In genomic region chr6:143859535-143859934, GRCm38 (mm10) we compare ENCODE assay signal across 15 mouse cellular contexts.
A peak's percentile ranks its signal among the peaks of the same experiment; 100 is the strongest.
DNase-seq lines count a peak whose midpoint lies in the region; ATAC-seq lines count a peak whose summit lies in the region.
"Had no signal": no experiment of that assay in that cellular context is flagged by ENCODE, and none has a peak within 500 bp of the region (broad histone marks: within the 10 kb centered on the region; RNA-seq: fewer than 3 reads in every experiment).

No protein-coding gene starts in this region.

- no peak overlapping the region for H3K27ac ChIP-seq in midbrain, embryonic 11.5 days (ENCODE audit: low read depth, low read length)
- H3K27ac ChIP-seq in midbrain, embryonic 10.5 days (replicated peaks) = no peak overlapping the region
- no peak overlapping the region for H3K27ac ChIP-seq in midbrain, embryonic 14.5 days (replicated peaks; ENCODE audit: low read depth, low read length)
- H3K27ac ChIP-seq in intestine, embryonic 15.5 days = no peak overlapping the region

- no peak overlapping the region for H3K4me3 ChIP-seq in midbrain, embryonic 11.5 days (ENCODE audit: low read depth, low read length)
- H3K4me3 ChIP-seq in midbrain, embryonic 10.5 days = no peak overlapping the region
- H3K4me3 ChIP-seq in midbrain, embryonic 14.5 days (replicated peaks; ENCODE audit: low read depth, low read length) = no peak overlapping the region
- H3K4me3 ChIP-seq in intestine, embryonic 15.5 days (replicated peaks) = no peak overlapping the region
- H3K4me3 ChIP-seq: heart, embryonic 12.5 days; myocyte had no signal

- H3K4me2 ChIP-seq in midbrain, embryonic 11.5 days = no peak overlapping the region
- no peak overlapping the region for H3K4me2 ChIP-seq in midbrain, embryonic 14.5 days (ENCODE audit: low read length)
- H3K4me2 ChIP-seq in intestine, embryonic 15.5 days (replicated peaks) = no peak overlapping the region
- H3K4me2 ChIP-seq: heart, embryonic 12.5 days; lung, embryonic 14.5 days had no signal

- WGBS in midbrain, embryonic 11.5 days = 80% methylated on average over 15 of the region's 15 CpGs
- WGBS in midbrain, embryonic 10.5 days = 87% methylated on average over 15 of the region's 15 CpGs
- WGBS in midbrain, embryonic 14.5 days = 56% methylated on average over 15 of the region's 15 CpGs
- WGBS in intestine, embryonic 15.5 days = 65% methylated on average over 15 of the region's 15 CpGs

- H3K4me1 ChIP-seq in midbrain, embryonic 11.5 days (ENCODE audit: control insufficient read depth, insufficient read depth, low read length) = no peaks in the 10 kb centered on the region
- peaks cover 33% of the 10 kb centered on the region for H3K4me1 ChIP-seq in midbrain, embryonic 10.5 days
- H3K4me1 ChIP-seq in midbrain, embryonic 14.5 days (ENCODE audit: control insufficient read depth, insufficient read depth, low read length) = peaks cover 4% of the 10 kb centered on the region; the same call in 1 of the 2 replicates
- H3K4me1 ChIP-seq in intestine, embryonic 15.5 days (replicated peaks) = peaks cover 6% of the 10 kb centered on the region; the same call in 1 of the 2 replicates

- H3K9ac ChIP-seq in midbrain, embryonic 11.5 days (ENCODE audit: low read length) = no peak overlapping the region
- H3K9ac ChIP-seq in midbrain, embryonic 14.5 days (replicated peaks; ENCODE audit: low read length) = no peak overlapping the region
- H3K9ac ChIP-seq in intestine, embryonic 15.5 days = no peak overlapping the region
- H3K9ac ChIP-seq: heart, embryonic 12.5 days; lung, embryonic 14.5 days had no signal

- no peaks in the 10 kb centered on the region for H3K9me3 ChIP-seq in midbrain, embryonic 11.5 days (ENCODE audit: control insufficient read depth, low read length)
- no peaks in the 10 kb centered on the region for H3K9me3 ChIP-seq in midbrain, embryonic 10.5 days (replicated peaks)
- no peaks in the 10 kb centered on the region for H3K9me3 ChIP-seq in midbrain, embryonic 14.5 days (ENCODE audit: control insufficient read depth, low read length)
- H3K9me3 ChIP-seq in intestine, embryonic 15.5 days = no peaks in the 10 kb centered on the region
- H3K9me3 ChIP-seq: heart, embryonic 12.5 days had no signal

- no peaks in the 10 kb centered on the region for H3K27me3 ChIP-seq in midbrain, embryonic 11.5 days (ENCODE audit: control insufficient read depth, insufficient read depth, low read length)
- H3K27me3 ChIP-seq in midbrain, embryonic 10.5 days (ENCODE audit: low read depth, poor library complexity, severe bottlenecking) = no peaks in the 10 kb centered on the region
- H3K27me3 ChIP-seq in midbrain, embryonic 14.5 days (ENCODE audit: control insufficient read depth, insufficient read depth, low read length) = no peaks in the 10 kb centered on the region
- no peaks in the 10 kb centered on the region for H3K27me3 ChIP-seq in intestine, embryonic 15.5 days (replicated peaks)
- H3K27me3 ChIP-seq: Patski had no signal

- peak; percentile 87 for DNase-seq in midbrain, embryonic 11.5 days (ENCODE audit: low spot score, missing footprints)
- DNase-seq in midbrain, embryonic 10.5 days (ENCODE audit: low spot score) = no peak
- peak; percentile 49 for DNase-seq in hindlimb bud, embryonic 11.5 days (ENCODE audit: extremely low spot score, low read depth, low spot score)
- peak; percentile 68 for DNase-seq in midbrain, embryonic 14.5 days
- no peak for DNase-seq in left cerebral cortex, adult 11 months (ENCODE audit: low spot score)
- DNase-seq in right cerebral cortex, postnatal 25 days = no peak
- DNase-seq: gastrocnemius, postnatal 14 days; heart, postnatal 36 days; kidney, adult 9 months; layer of hippocampus, postnatal 36 days; lung, embryonic 14.5 days had no signal

- ATAC-seq in midbrain, embryonic 11.5 days (ENCODE audit: low FRiP score) = 0 out of 2 replicates have a peak, but pooled peaks have one; percentile 22
- peak; percentile 20; the same call in 1 of the 2 replicates for ATAC-seq in midbrain, embryonic 14.5 days (ENCODE audit: low FRiP score, low TSS enrichment)
- no peak for ATAC-seq in intestine, embryonic 15.5 days
- ATAC-seq: Patski had no signal

- no peaks in the 10 kb centered on the region for H3K36me3 ChIP-seq in midbrain, embryonic 11.5 days (ENCODE audit: control insufficient read depth, insufficient read depth, low read length)
- H3K36me3 ChIP-seq in midbrain, embryonic 10.5 days = no peaks in the 10 kb centered on the region
- H3K36me3 ChIP-seq in midbrain, embryonic 14.5 days (ENCODE audit: control insufficient read depth, insufficient read depth, low read length) = no peaks in the 10 kb centered on the region
- H3K36me3 ChIP-seq in intestine, embryonic 15.5 days = no peaks in the 10 kb centered on the region
- H3K36me3 ChIP-seq: heart, embryonic 12.5 days had no signal

Comparison
In these comparisons a context has a peak if more than half of its experiments do, and no peak if none do; other contexts are left out.
1. DNase-seq: peak in midbrain, embryonic 11.5 days (single experiment), hindlimb bud, embryonic 11.5 days (single experiment) and midbrain, embryonic 14.5 days (single experiment); none in midbrain, embryonic 10.5 days (single experiment), left cerebral cortex, adult 11 months (single experiment) and right cerebral cortex, postnatal 25 days (single experiment).